Mouse (Mus musculus): ENCODE measurements around the gene Gm2042.
"Not testable (repeated sequence)": the region's sequence is repeated elsewhere in the genome, so short reads cannot be mapped to it uniquely, and the experiment has no call there.

Gm2042 gene

GRCm38 (mm10) chr12:87953780-87954179, at the start of gene Gm2042:
Gene Gm2042, plus strand, starts transcription at chr12:87954080.
- not testable (repeated sequence) for DNase-seq

GRCm38 (mm10) chr12:87919721-87920120, 34.2 kb upstream of the Gm2042 start, which contains the start of gene Gm2035:
Gene Gm2035, minus strand, starts transcription at chr12:87919857.
- DNase-seq, result not testable (repeated sequence)

- not testable (repeated sequence) for DNase-seq
Measured at GRCm38 (mm10) chr12:87984000-87984399, 30.1 kb downstream of the Gm2042 start.

- not testable (repeated sequence) for DNase-seq
Measured at GRCm38 (mm10) chr12:88004118-88004517, 50.2 kb downstream of the Gm2042 start.

Data from cerebellum, adult 9-11 months (tissue).